Mouse (Mus musculus): ENCODE measurements at regions not wholly inside any gene's neighbourhood (a gene's known extent, or its start where the extent isn't known, plus 50 kb on each side); places are given as distances from the start of the nearest gene placed in this dataset.

- TF ChIP-seq EP300 (IDR thresholded peaks at IDR 0.05; ENCODE audit: low read length) (no peak), USF2 (conservative IDR thresholded peaks at IDR 0.05; ENCODE audit: low read depth, low read length) (no peak), POLR2A (IDR thresholded peaks at IDR 0.05; ENCODE audit: low read depth, low read length) (no peak), MXI1 (IDR thresholded peaks at IDR 0.05; ENCODE audit: low read depth, low read length) (no peak), MAFK (IDR thresholded peaks at IDR 0.05; ENCODE audit: insufficient replicate concordance, low read length) (no peak), RCOR1 (conservative IDR thresholded peaks at IDR 0.05; ENCODE audit: low read depth, low read length) (no peak), CTCF (conservative IDR thresholded peaks at IDR 0.05 in 1 of 2, IDR thresholded peaks at IDR 0.05 in 1 of 2; ENCODE audit: low read depth in 2 of 2, low read length in 2 of 2) (no peak), MEF2A (IDR thresholded peaks at IDR 0.05; ENCODE audit: borderline replicate concordance, low read depth, low read length) (no peak), ZKSCAN1 (IDR thresholded peaks at IDR 0.05; ENCODE audit: borderline replicate concordance, low read depth, low read length) (no peak), IRF4 (IDR thresholded peaks at IDR 0.05; ENCODE audit: low read depth, low read length) (no peak), TCF12 (IDR thresholded peaks at IDR 0.05; ENCODE audit: low read depth, low read length) (no peak), CHD2 (IDR thresholded peaks at IDR 0.05; ENCODE audit: low read length) (no peak), ZC3H11A (IDR thresholded peaks at IDR 0.05; ENCODE audit: low read depth, low read length) (no peak)
These were observed 184.1 kb downstream of the Ptprc start for GRCm38 (mm10) chr1:137991412-137991811.
